Mouse (Mus musculus): Measurements from ENCODE around the gene Ctr9.
A peak's percentile ranks its signal among the peaks of the same experiment; 100 is the strongest.

The Ctr9 gene

GRCm38 (mm10) chr7:111048920-111049319 is 20.2 kb downstream of the Ctr9 start:
- DNase-seq: no peak

GRCm38 (mm10) chr7:111049652-111050421 is 21.1 kb downstream of the Ctr9 start:
- DNase-seq: peak; percentile 78

GRCm38 (mm10) chr7:111055221-111055620 is 26.5 kb downstream of the Ctr9 start:
- peak; percentile 8 for DNase-seq

GRCm38 (mm10) chr7:111055984-111056657 is 27.4 kb downstream of the Ctr9 start:
- DNase-seq: no peak

- no peak for DNase-seq
Measured at GRCm38 (mm10) chr7:111059527-111059926, 30.8 kb downstream of the Ctr9 start.

GRCm38 (mm10) chr7:111062971-111063370 is 34.2 kb downstream of the Ctr9 start:
- DNase-seq: no peak

- DNase-seq: no peak
Measured at GRCm38 (mm10) chr7:111068181-111068580, 39.4 kb downstream of the Ctr9 start.

- DNase-seq: no peak
Measured at GRCm38 (mm10) chr7:111069439-111070166, 40.9 kb downstream of the Ctr9 start.

- no peak for DNase-seq
Measured at GRCm38 (mm10) chr7:111070167-111070496, 41.4 kb downstream of the Ctr9 start.

- no peak for DNase-seq
Measured at GRCm38 (mm10) chr7:111072410-111072809, 43.7 kb downstream of the Ctr9 start.

GRCm38 (mm10) chr7:111075288-111075687 is 46.5 kb downstream of the Ctr9 start:
- DNase-seq: no peak

GRCm38 (mm10) chr7:111078271-111078670 is 49.5 kb downstream of the Ctr9 start:
- no peak for DNase-seq

- DNase-seq: no peak
Measured at GRCm38 (mm10) chr7:111080026-111080425, 51.3 kb downstream of the Ctr9 start.

- DNase-seq: no peak
Measured at GRCm38 (mm10) chr7:111080876-111081275, 52.1 kb downstream of the Ctr9 start.

GRCm38 (mm10) chr7:111082043-111082821 is 53.5 kb downstream of the Ctr9 start:
- DNase-seq: peak; percentile 91

GRCm38 (mm10) chr7:111082822-111083732 is 54.3 kb downstream of the Ctr9 start, which contains the start of gene Eif4g2:
Eif4g2 (minus strand) TSS chr7:111083030.
- peak; percentile 99 for DNase-seq

GRCm38 (mm10) chr7:111083733-111084120 is 55.0 kb downstream of the Ctr9 start:
- DNase-seq: no peak

- no peak for DNase-seq
Measured at GRCm38 (mm10) chr7:111084443-111084842, 55.7 kb downstream of the Ctr9 start.

GRCm38 (mm10) chr7:111085153-111085552 is 56.4 kb downstream of the Ctr9 start:
- no peak for DNase-seq

GRCm38 (mm10) chr7:111095169-111095568 is 66.4 kb downstream of the Ctr9 start:
- no peak for DNase-seq

GRCm38 (mm10) chr7:111098196-111098595 is 69.4 kb downstream of the Ctr9 start:
- DNase-seq: no peak

Data from lung, postnatal 10 days (tissue).